Mouse (Mus musculus) spleen, postnatal 36 days (tissue): ENCODE results near the gene Gm47289.
A peak's percentile ranks its signal among the peaks of the same experiment; 100 is the strongest.

ENCODE experiments used
- DNase-seq, 2 experiments: peaks; one replicate each; pipeline ENCODE4 v3.0.0; 2022; ENCODE audit warnings: low spot score in 2 of 2, mixed read lengths in 1 of 2

Gm47289 gene

GRCm38 (mm10) chr9:119156278-119157201, 2.4 kb upstream of the Gm47289 start, which contains the start of gene Acaa1b:
Gene Acaa1b (minus strand): TSS chr9:119157093.
- peak; percentile 15 to 16 for DNase-seq

- no peak for DNase-seq
Measured at GRCm38 (mm10) chr9:119160689-119161088, 1.7 kb downstream of the Gm47289 start.

- no peak for DNase-seq
Measured at GRCm38 (mm10) chr9:119164743-119165142, 5.8 kb downstream of the Gm47289 start.

GRCm38 (mm10) chr9:119165548-119165947, 6.6 kb downstream of the Gm47289 start:
- DNase-seq: no peak

GRCm38 (mm10) chr9:119167608-119168007, 8.6 kb downstream of the Gm47289 start:
- no peak for DNase-seq

- DNase-seq: no peak
Measured at GRCm38 (mm10) chr9:119179292-119179691, 20.3 kb downstream of the Gm47289 start.

GRCm38 (mm10) chr9:119181241-119181728, 22.3 kb downstream of the Gm47289 start:
- peak in 1 of 2 experiments; percentile 6 for DNase-seq

GRCm38 (mm10) chr9:119192202-119192990, 33.4 kb downstream of the Gm47289 start:
- DNase-seq: no peak

- DNase-seq: no peak
Measured at GRCm38 (mm10) chr9:119199151-119199861, 40.3 kb downstream of the Gm47289 start.

- DNase-seq: no peak
Measured at GRCm38 (mm10) chr9:119201653-119202052, 42.7 kb downstream of the Gm47289 start.

GRCm38 (mm10) chr9:119203617-119204016, 44.7 kb downstream of the Gm47289 start:
- no peak for DNase-seq

- DNase-seq: no peak
Measured at GRCm38 (mm10) chr9:119205756-119206155, 46.8 kb downstream of the Gm47289 start.

- no peak for DNase-seq
Measured at GRCm38 (mm10) chr9:119206666-119207065, 47.7 kb downstream of the Gm47289 start.

GRCm38 (mm10) chr9:119207113-119207512, 48.2 kb downstream of the Gm47289 start:
- no peak for DNase-seq

- no peak for DNase-seq
Measured at GRCm38 (mm10) chr9:119208998-119209397, 50.0 kb downstream of the Gm47289 start, which contains the start of gene Slc22a13. Gene Slc22a13 (minus strand): TSS chr9:119209098.
